Mouse (Mus musculus) thymus, postnatal 10 days (tissue): ENCODE data around the gene Tnnc2.

ENCODE experiments used
- DNase-seq, 2 experiments: peaks; one replicate each; pipeline ENCODE4 v3.0.0; 2021; ENCODE audit warnings: low spot score in 2 of 2

The Tnnc2 gene

DNA sequence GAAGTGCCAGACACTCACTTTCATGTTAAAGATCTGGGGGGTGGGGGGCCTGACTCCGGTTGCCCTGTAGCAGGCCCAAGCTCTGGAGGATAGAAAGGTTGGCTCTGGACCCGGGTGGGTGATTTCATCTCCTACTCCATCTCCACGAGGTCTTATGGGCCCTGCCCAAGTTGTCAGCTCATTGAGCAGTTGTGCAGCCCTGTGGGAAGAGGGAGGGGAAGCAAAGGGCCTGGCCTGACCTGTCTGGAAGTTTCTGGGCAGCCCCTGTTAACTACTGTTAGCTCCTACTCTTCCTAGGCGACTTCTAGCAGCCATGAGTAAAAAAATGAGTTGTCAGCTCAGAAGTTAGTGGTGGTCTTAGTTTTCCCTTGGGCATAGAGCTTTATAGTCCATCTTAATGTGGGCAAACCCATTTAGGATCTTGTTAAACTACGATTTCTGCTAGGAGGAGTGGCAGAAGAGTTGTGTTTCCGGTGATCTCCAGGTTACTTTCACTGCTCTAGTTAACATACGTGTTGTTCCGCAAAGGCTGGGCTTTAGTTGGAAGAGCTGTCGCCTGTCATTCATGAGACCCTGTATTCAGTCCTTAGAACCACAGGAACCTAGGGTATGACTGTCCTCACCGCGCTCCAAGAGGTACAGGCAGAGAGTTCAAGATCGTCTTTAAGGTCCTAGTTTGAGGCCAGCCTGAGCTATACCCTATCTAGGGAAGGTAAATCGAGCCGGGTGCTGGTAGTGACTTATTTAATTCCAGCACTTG, 6.4 kb downstream of the Tnnc2 start:
- DNase-seq: no peak

DNA sequence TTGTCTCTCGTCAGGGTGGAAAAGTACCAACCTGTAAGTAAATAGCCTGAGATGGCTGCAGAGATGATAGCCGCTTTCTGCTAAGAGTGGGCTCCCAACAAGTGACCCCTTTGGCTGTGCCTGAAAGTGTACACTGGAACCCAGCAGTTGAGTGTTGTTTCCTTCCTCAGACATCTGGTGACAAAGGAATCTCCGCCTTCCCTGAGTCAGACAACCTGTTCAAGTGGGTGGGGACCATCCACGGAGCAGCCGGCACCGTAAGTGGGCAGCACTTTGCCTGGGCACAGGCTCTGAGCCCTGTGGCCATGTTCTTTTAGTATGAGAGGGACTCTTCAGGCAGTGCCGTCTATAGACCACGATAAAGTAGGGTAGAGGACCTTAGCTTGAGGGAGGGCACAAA, 8.6 kb downstream of the Tnnc2 start:
- no peak for DNase-seq

DNA sequence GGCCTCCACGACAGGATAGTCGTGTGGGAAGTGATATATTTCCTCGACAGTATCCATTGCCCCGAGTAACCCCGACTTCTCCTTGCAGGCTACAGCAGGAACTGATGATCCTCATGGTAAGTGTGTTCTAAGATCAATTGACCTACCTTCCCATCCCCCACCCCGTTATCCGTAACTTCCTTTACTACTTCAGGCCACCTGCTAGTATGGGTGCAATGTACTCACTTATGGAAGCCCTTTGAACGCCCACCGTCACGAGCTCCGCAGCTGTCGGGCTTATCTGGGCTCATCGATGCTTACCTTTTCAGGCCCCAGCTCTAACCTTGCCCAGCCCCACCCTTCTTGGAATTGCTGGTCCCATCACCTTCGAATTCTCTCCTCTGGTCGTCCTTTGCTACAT, 9.5 kb downstream of the Tnnc2 start:
- no peak for DNase-seq

DNA sequence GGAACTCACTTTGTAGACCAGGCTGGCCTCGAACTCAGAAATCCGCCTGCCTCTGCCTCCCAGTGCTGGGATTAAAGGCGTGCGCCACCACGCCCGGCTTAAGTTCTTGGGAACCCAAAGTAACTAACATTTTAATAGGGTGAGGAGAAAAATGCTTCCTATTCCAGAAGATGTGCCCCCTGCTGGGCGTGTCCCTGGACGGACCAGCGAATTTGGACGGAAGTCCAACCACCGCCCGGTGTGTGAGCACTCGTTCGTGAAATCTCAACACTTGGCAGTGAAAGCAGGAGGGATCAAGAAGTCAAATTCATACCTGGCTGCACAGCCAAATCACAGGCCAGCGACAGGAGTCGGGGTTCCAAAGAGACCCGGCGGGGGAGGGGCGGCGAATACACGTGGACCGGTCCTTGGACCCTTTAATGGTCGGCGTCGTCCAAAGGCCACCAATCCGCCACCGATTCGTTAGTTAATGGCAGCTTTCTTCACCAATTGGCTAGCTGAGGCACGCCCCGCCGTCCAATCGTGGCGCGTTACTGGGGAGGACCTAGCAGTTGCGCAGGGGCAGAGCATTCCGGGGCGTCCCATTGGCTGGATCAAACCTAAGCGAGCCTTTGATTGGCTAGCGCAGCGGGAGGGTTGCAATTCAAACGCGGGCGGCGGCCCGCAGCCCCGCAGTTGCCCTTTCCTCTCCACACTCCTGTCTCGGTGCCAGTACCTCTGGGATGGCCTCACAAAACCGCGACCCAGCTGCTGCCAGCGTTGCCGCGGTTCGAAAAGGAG, 10.3 kb downstream of the Tnnc2 start, which contains the start of gene Ube2c:
Gene Ube2c, plus strand, starts transcription at position 641 of the 780 bp plus-strand sequence.
- peak; percentile 95 to 97 for DNase-seq

DNA sequence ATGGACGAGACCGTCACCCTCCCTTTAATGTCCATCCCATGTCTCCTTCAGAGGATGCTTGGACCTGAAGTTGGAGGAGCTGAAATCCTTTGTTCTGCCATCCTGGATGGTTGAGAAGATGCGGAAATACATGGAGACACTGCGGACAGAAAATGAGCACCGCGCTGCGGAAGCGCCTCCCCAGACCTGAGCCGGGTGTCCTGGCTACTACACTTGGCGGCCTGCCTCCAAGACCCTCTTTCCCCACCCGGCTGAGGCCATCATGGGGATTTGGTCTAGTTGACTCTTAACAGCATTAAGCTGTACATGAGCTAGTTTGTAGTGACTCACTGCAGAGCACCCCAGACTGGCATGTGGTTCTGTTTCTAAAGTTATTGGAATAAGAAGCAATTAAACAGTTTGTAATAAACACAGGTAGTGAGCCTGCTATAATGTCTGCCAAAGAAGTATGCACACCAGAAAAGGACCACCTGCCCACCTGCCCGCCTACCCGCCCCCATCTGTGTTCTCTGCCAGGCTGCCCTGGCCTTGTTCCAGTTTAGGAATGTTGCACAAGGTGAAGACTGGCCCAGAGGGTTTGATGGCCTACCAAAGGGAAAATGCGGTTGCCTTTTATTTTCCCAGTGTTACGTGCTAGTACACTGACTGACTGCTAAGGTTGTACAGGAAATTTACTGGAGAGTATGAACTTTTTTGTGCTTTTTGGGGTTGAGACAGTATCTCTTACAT, 11.8 kb downstream of the Tnnc2 start:
- DNase-seq: no peak

DNA sequence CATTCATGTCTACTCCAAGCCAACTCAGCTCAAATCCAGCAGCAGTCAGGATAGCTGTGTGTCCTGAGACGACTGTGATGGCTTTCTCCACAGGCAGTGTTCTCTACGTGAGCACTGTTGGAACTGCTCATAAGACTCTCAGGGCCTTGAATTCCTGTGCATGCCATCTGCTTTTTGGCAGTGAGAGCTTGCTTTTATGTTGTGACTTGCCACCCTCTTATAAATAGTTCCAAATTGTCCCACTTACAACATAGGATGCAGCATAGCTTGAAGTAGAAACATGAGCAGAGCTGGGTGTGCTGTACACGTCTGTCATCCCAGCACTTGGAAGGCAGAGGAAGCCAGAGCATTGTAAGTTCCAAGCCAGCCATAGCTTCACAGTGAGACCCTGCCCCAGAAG, 13.9 kb downstream of the Tnnc2 start:
- no peak for DNase-seq

DNA sequence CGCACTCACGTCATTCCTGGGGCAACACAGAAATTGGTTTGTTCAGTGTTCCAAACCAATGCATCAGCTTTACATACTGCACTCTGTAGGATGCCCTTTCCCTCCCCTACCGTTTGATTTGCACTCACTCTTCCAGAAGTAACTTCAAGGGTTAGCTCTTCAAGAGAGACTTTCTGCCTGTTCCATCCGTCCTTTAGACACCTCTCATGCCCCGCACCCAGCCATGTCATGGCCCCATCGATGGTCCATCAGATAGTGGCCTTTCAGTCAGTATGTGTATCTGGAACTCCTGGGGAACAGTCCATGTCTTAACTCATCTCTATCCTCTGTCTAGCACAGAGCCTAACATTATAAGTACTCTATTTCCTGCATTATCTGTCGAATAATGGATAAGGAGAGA, 17.2 kb downstream of the Tnnc2 start:
- DNase-seq: no peak

DNA sequence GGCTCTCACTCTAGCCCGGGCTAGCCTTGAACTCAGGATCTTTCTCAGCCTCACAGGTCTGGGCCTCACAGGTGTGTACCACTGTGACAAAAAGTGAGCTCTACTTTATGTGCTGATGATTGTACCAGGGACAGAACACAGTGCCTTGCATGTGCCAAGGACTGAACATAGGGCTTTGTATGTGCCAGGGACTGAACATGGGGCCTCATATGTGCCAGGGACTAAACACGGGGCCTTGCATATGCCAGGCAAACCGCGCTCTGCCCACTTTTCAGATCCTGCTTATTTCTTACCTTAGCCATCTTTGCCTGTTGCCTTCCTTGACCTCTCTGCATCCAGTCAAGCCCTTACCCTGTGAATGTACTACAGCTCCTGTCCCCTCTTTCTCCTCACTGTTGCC, 17.8 kb downstream of the Tnnc2 start:
- DNase-seq: no peak

DNA sequence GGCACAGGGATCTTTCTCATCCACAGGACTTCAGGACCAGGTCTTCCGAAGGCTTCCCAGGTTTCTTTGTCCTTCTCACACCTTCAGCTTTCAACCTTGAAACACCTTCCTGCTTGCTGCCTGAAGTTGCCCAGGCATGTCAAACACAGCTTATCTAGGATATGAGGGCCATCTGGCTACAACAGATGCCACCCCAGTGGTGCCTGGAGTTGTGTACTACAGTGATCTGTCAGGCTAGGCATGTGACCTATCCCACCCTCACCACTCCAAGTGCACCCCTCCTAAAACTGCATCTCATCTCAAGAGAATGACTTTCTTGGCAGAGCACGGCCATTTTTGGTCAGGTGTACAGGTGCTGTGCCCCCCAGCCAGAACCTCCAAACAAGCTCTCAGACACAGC, 18.3 kb downstream of the Tnnc2 start:
- no peak for DNase-seq

DNA sequence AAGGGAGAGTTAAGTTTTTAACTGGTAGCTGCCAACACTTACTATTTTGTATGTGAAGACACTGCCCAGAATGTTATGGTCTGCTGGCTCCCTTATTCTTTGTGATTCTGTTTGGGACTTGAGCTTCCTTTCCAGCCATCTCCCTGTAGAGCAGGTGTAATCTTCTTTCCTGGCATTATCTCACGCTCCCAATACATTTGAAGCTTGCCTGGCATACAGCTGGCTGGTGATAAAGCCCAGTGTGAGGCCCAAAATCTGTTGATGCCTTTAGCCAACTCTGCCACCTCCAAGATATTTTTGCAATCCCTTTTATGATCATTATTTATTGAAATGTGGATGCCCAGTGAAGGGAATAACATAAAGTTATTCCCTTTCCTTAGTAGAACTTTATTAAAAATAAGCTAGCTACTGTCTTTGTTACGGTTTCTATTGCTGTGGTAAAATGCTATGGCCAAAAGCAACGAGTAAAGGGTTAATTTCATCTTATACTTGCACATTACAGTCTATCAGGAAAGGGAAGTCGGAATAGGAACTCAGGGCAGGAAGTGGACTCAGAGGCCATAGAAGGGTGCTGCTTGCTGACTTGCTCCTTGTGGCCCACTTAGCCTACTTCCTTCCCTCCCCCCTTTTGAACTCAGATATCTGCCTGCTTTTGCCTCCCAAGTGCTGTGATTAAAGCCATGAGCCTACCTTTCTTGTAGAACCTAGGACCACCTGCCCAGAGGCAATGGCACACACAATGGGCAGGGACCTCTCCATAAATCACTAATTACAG, 19.5 kb downstream of the Tnnc2 start:
- no peak for DNase-seq

DNA sequence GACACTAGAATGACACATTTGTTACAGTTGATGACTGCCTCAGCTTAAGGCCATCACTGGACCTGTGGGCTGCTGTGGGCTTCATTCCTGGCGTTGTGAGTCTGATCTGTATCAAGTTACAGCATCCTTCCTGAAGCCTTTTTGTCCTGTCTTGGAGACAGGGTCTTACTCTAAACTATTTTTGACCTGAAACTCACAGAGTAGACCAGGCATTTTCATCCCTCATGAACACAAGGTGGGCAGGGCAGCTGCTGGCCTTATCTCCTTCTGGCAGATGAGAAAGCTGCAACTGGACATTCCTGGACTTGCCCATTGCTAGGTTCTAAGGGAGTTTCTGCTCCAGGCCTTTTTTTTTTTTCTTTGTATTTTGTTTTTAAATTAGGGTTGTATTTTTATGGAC, 21.1 kb downstream of the Tnnc2 start:
- DNase-seq: no peak

DNA sequence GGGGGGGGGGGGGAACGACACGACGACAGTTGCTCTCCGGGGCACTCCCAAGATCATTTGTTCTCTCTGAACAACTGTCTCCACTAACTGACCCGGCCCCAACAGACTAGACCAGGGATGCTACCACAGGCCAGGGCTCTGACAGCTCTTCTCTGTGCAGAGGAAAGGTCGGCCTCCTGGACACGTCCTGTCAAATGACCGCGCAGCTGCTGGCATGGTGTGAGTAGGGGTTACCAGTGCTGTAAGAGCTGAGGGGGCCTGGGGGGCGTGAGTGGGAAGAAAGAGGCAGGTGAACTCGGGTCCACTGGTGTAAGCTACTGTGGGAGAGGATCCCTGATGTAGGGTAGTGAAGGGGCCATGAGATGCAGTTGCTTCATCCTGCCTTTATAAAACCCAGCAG, 21.9 kb downstream of the Tnnc2 start:
- DNase-seq: no peak

DNA sequence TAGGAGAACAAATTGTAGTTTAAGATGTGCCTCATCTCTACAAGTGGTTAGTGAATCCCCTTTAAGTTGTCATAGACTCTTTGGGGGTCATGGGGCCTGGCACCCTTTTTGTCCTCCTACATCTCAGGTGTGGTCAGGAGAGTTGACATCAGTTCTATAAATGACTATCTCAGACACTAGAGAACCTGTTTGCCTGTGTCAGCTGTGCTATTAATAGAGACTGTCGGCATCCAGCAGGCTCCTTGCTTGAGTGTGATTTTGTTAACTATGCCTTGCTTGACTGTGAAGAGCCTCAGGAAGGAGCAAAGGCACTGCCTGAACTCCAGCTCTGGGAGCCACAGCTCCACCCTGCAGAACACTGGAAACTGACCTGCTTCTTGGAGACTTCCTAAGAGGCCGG, 25.0 kb downstream of the Tnnc2 start:
- no peak for DNase-seq

DNA sequence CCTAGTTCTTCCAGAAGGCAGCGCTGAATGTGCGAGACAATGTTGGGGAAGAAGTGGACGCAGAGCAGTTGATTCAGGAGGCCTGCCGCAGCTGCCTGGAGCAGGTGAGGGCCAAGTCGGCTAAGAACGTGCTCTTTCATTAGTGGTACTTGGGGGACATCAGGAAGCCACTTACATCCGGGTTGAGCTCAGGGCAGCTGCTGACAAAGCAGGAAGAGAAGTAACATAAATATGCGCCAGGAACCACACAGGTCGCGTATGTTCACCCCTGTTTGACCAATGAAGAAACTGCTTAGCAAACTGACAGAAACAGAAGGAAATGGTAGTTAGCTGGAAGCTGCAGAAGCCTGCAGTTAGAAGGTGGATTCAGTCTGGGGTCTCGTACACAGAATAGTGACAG, 25.7 kb downstream of the Tnnc2 start:
- no peak for DNase-seq

DNA sequence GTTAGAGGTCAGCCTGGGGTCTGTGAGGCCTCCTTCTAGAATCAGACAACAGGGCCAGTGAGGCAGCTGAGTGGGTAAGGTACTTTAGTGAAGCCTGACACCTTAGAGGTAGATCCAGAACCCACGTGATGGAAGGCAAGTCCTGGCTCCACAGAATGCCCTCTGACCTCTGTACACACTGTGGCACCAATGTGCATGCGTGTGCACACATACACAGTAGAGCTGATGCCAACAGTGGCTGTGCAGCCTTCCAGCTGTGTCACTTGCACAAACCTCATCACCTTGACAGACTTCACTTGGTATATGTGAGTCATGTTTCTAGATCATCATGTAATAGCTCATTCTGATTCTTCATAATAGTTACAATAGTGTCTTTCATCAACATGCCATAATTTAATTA, 27.3 kb downstream of the Tnnc2 start:
- no peak for DNase-seq

DNA sequence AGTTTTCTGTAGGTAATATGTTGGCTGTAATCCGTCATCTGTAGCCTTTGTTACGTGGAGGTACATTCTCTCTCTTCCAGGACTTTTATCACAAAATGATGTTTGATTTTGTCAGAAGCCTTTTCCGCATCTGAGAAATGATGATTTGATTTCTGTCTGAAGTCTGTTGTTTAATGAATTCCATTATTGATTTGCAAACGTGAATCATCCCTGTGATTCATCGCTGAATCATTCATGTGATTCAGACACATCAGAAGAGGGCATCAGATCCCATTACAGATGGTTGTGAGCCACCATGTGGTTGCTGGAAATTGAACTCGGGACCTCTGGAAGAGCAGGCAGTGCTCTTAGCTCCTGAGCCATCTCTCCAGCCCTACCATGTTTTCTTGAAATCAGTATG, 30.8 kb downstream of the Tnnc2 start:
- DNase-seq: no peak

DNA sequence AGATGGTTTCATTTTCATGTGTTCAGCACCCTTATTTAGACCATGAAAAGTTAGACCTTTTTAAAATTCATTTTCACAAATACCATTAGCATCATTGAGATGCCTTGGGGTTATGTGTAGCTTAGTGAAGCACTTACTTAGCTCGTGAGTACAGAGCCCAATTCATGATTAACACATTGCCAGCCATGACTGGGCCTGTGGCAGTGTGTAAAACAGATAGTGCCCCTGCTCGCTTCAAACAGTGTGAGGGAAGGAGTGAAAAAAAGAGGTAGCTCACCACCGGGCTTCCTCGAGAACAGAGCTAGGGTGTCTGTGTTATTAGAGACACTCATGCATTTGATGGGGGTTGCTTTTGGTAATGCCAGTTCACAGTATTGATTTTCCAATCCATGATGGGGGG, 31.6 kb downstream of the Tnnc2 start:
- DNase-seq: no peak

DNA sequence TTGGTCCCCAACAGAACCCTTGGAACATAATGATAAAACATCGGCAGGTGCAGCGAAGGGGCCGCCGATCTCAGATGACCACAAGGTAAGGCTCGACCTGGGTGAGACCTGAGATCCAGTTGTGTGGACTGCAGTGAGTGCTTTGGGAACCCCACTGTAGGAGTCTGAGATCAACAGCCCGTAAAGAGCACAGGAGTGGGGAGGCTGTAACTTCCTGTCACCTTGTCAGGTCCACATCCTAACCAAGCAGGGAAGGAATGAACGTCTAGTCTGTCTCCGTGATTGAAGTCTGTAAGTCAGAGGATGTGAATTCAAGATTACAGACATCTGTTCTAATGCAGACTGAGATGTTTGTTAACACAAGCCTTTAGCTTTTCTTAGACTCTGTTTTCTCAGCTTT, 33.1 kb downstream of the Tnnc2 start:
- no peak for DNase-seq

DNA sequence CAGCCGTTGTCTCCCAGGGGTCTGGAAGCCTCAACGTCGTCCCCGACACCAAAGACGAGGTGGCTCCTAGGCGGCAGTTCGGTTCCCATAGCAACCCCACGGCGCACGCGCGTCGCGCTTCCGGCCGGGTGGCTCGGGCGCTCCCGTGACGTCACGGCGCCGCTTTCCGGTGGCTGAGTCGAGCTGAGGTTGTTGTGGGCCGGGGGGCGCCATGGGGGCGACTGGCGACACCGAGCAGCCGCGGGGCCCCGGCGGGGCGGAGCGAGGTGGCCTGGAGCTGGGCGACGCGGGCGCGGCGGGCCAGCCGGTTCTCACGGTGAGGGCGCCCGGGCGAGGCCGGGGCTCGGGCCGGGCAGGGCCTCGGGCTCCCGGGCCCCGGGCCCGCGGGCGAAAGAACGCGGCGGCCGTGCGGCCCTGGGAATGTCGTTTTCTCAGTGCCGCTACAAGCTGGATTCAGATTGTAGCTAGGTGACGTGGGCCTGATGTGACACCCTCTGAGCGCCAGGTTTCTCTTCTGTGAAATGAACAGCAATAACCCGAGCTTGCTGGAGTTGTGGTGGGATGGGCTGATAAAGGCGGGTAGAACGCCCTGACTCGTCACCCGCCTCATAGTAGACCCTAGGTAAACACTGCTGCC, 33.8 kb downstream of the Tnnc2 start, which contains the start of the genes Wfdc3 and Dnttip1:
Gene Wfdc3, minus strand, starts transcription at position 89 of the 637 bp plus-strand sequence.
Gene Dnttip1, plus strand, starts transcription at position 141 of the 637 bp plus-strand sequence.
- DNase-seq: peak; percentile 91 to 98

DNA sequence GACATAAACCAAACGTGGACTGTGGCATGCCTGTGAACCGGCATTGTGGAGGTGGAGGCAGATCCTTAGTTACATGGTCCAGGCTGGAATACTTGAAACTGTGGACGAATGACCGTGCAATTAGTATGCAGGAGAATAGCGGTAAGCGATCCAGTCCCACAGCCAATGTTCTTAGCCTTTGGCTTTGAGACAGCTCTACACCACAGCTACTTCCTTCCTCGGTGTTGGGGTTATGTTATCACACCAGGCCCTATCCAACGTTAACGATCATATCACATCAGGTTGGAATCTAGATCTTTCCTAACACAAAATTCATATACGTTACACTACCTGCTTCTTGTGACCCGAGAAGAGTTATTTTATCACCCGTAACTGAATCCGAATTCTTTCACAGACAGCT, 34.8 kb downstream of the Tnnc2 start:
- DNase-seq: no peak

DNA sequence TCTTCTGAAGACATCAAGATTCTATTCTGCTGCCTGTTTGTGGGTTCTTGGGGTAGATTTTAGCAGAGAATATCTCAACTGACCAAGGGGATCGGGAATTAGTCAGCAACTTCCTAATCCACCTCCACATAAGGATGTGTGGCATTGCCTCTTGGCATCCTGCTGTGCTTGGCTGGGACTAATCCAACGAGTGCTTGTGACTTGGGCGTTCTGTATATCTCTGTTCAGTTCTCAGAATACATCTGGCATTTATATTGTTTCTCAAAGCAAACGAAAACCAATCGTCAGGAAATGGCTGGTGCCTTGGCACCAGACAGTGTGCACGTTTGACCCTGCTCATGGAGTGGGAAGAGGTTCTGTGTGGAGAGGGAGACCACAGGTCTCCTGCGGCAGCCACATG, 39.9 kb downstream of the Tnnc2 start:
- no peak for DNase-seq
